Mouse (Mus musculus) embryonic fibroblast, embryonic 13.5 days (primary cell): ENCODE results near the gene Mtmr3.

Source experiments
- CTCF ChIP-seq: IDR thresholded peaks from 2 replicates; pipeline ENCODE4 v1.5.1; 2011; ENCODE audit warnings: mild to moderate bottlenecking, control low read depth, low read length, moderate library complexity, borderline replicate concordance; ENCODE audit not compliant: insufficient read depth
- POLR2A ChIP-seq: IDR thresholded peaks from 2 replicates; pipeline ENCODE4 v1.6.1; 2011; ENCODE audit warnings: low read depth, mild to moderate bottlenecking, control low read depth, low read length, moderate library complexity

GRCm38 (mm10) chr11:4522142-4522664, 72.5 kb downstream of the Mtmr3 start:
- TF ChIP-seq CTCF: no peak
- no peak for TF ChIP-seq POLR2A
